Mouse (Mus musculus) bone marrow, adult 2 months (tissue): ENCODE results near the gene Prkch.

Source experiments
- CTCF ChIP-seq: fragments of 200-500 bp; IDR thresholded peaks from 2 replicates; pipeline ENCODE4 v1.5.1; 2011; ENCODE audit warnings: low read length, control low read depth; ENCODE audit not compliant: control insufficient read depth, insufficient read depth
- POLR2A ChIP-seq: fragments of 200-500 bp; IDR thresholded peaks from 2 replicates; pipeline ENCODE4 v1.6.1; 2011; ENCODE audit warnings: low read depth, mild to moderate bottlenecking, control low read depth, low read length, borderline replicate concordance; ENCODE audit not compliant: control insufficient read depth

GRCm38 (mm10) chr12:73695110-73695509 is 110.5 kb downstream of the Prkch start:
- no peak for TF ChIP-seq POLR2A
- TF ChIP-seq CTCF: no peak
